Comparison of ENCODE assay signal across 8 mouse cellular contexts in genomic region chr9:86745926-86746581, GRCm38 (mm10). TPM values are rescaled to one million over a fixed set of nuclear protein-coding genes. Genes with fewer than 3 reads are reported as not detected.
DNase-seq lines count a peak whose midpoint lies in the region; ATAC-seq and TF ChIP-seq lines count a peak whose summit lies in the region.

No protein-coding gene starts in this region.

- peak; percentile 83 for ATAC-seq in Patski
- peak; percentile 86 for ATAC-seq in hindbrain, embryonic 16.5 days

- peaks cover 11% of the 10 kb centered on the region for H3K4me1 ChIP-seq in hindbrain, embryonic 16.5 days (ENCODE audit: control insufficient read depth, insufficient read depth, low read depth, low read length)

- peak; percentile 56 for DNase-seq in Patski (ENCODE audit: low read depth, low spot score)
- DNase-seq in cerebellum, postnatal 10 days = peak; percentile 85 to 86
- DNase-seq in frontal cortex, postnatal 25 days (ENCODE audit: low spot score in 2 of 2) = peak; percentile 34 to 58
- peak; percentile 72 to 81 for DNase-seq in layer of hippocampus, postnatal 36 days
- DNase-seq in lung, postnatal 4 days = peak; percentile 74 to 78
- DNase-seq in right cerebral cortex, postnatal 14 days = peak; percentile 64
- DNase-seq in B cell, adult 2 months = no peak

- CTCF ChIA-PET in Patski (lab: Charles Lee) = interaction anchor here (0.7 to 2.3 kb wide), 22 partner anchors 9 to 269 kb away, joined by 3 to 10 read pairs (median 4); no protein-coding TSS in a partner anchor

- H3K27ac ChIP-seq in hindbrain, embryonic 16.5 days (ENCODE audit: low read depth, low read length) = no peak overlapping the region

- no peaks in the 10 kb centered on the region for H3K9me3 ChIP-seq in hindbrain, embryonic 16.5 days (ENCODE audit: control insufficient read depth, low read length)

- H3K36me3 ChIP-seq in hindbrain, embryonic 16.5 days (ENCODE audit: control insufficient read depth, insufficient read depth, low read length) = no peaks in the 10 kb centered on the region

- peak overlapping the region; percentile 32 for H3K4me2 ChIP-seq in hindbrain, embryonic 16.5 days (ENCODE audit: low read length)

- in situ Hi-C loops in Patski (cut with MboI; ENCODE audit: low pct_unique_long_range_greater_than_20kb) = loop anchor here (5.0 to 10.0 kb wide), 2 partner anchors 154 to 281 kb away; partner anchors contain the start of genes Dop1a and Ube2cbp

- POLR2A ChIA-PET in Patski (lab: Charles Lee) = interaction anchor here (0.6 kb wide), 1 partner anchor 1835 kb away, joined by 9 read pairs; the partner anchor contains the start of gene Trim43a

- no peak overlapping the region for H3K4me3 ChIP-seq in hindbrain, embryonic 16.5 days (ENCODE audit: low read length)

- 32% methylated on average over 13 of the region's 13 CpGs for WGBS in hindbrain, embryonic 16.5 days

- peak; percentile 87 for TF ChIP-seq CTCF in Patski (IDR thresholded peaks at IDR 0.05)

- H3K9ac ChIP-seq in hindbrain, embryonic 16.5 days (ENCODE audit: low read depth, low read length) = 0 out of 2 replicates have a peak overlapping the region, but pooled peaks have one; percentile 23

- no peaks in the 10 kb centered on the region for H3K27me3 ChIP-seq in Patski
- no peaks in the 10 kb centered on the region for H3K27me3 ChIP-seq in hindbrain, embryonic 16.5 days (replicated peaks; ENCODE audit: control insufficient read depth, insufficient read depth, low read length)

RNA-seq across cellular contexts. Expression of gene Prss35, which starts 2.6 kb away (rescaled TPM):
- 2.7 TPM for polyA plus RNA-seq in Patski (2021)
- 8.4 and 9.3 TPM in 2 replicates for polyA plus RNA-seq in hindbrain, embryonic 16.5 days (2015; fragmentation: Nextera tagmentation; extraction: Ambion mirVana)
- 1 to 10 TPM; 4.6 to 7.0 TPM for total RNA-seq in layer of hippocampus, postnatal 36 days (2021)

RNA-seq across cellular contexts. Expression of gene Me1, which starts 50.3 kb away (rescaled TPM):
- 109 TPM for polyA plus RNA-seq in Patski (2021)
- polyA plus RNA-seq in hindbrain, embryonic 16.5 days (2015; fragmentation: Nextera tagmentation; extraction: Ambion mirVana) = 40.8 and 55.5 TPM in 2 replicates
- 10 to 100 TPM; 62.2 to 67.6 TPM for total RNA-seq in layer of hippocampus, postnatal 36 days (2021)

Comparison
In these comparisons a context has a peak if more than half of its experiments do, and no peak if none do; other contexts are left out.
1. DNase-seq: peak in Patski (single experiment), cerebellum, postnatal 10 days (2 of 2), frontal cortex, postnatal 25 days (2 of 2), layer of hippocampus, postnatal 36 days (2 of 2), lung, postnatal 4 days (2 of 2) and right cerebral cortex, postnatal 14 days (single experiment); none in B cell, adult 2 months (0 of 2).